Mouse (Mus musculus) intestine, embryonic 14.5 days (tissue): ENCODE measurements around the gene Zfp143. TPM values are rescaled to one million over a fixed set of nuclear protein-coding genes. Genes with fewer than 3 reads are reported as not detected.

Experiments used
- ATAC-seq: fragments of 200-750 bp; cut with Nextera tagmentation; replicated peaks from 2 replicates; pipeline ENCODE4 v1.8.0; 2017; ENCODE audit warnings: low read depth, moderate number of reproducible peaks, moderate TSS enrichment, moderate library complexity; ENCODE audit not compliant: low FRiP score, low TSS enrichment
- DNase-seq: peaks from one replicate; pipeline ENCODE4 v3.0.0-alpha.2; 2018; ENCODE audit warnings: low spot score
- H3K27ac ChIP-seq: fragments of 300-500 bp; sonication (generic); 2 replicates; pipeline ENCODE4 v1.5.1; 2014; ENCODE audit warnings: low read depth, mild to moderate bottlenecking, control low read depth
- H3K27me3 ChIP-seq: fragments of 300-500 bp; sonication (generic); replicated peaks from 2 replicates; pipeline ENCODE4 v1.6.1; 2014; ENCODE audit warnings: low read length, control low read depth; ENCODE audit not compliant: control insufficient read depth, insufficient read depth
- H3K36me3 ChIP-seq: fragments of 300-500 bp; sonication (generic); 2 replicates; pipeline ENCODE4 v1.6.1; 2014; ENCODE audit warnings: low read length, control low read depth; ENCODE audit not compliant: control insufficient read depth, insufficient read depth
- H3K4me1 ChIP-seq: fragments of 300-500 bp; sonication (generic); replicated peaks from 2 replicates; pipeline ENCODE4 v1.6.1; 2014; ENCODE audit warnings: low read length, control low read depth, mixed read lengths; ENCODE audit not compliant: control insufficient read depth, insufficient read depth
- H3K4me2 ChIP-seq: fragments of 300-500 bp; sonication (generic); 2 replicates; pipeline ENCODE4 v1.6.1; 2014; ENCODE audit warnings: low read length
- H3K4me3 ChIP-seq: fragments of 300-500 bp; sonication (generic); 2 replicates; pipeline ENCODE4 v1.5.1; 2014; ENCODE audit warnings: low read depth, low read length, control low read depth, mixed read lengths
- H3K9ac ChIP-seq: fragments of 300-500 bp; sonication (generic); 2 replicates; pipeline ENCODE4 v1.6.1; 2014; ENCODE audit warnings: mild to moderate bottlenecking, low read length
- H3K9me3 ChIP-seq: fragments of 300-500 bp; sonication (generic); 2 replicates; pipeline ENCODE4 v1.6.1; 2016; ENCODE audit warnings: low read length, control low read depth; ENCODE audit not compliant: control insufficient read depth
- WGBS: fragments of 180-500 bp; shearing (Covaris S2); extraction: QIAGEN DNeasy Blood & Tissue Kit; methylation state at CpG from one replicate; pipeline ENCODE4 v1.1.7; 2014; 5-methylcytosine and 5-hydroxymethylcytosine counted together
- polyA plus RNA-seq: library from polyadenylated mRNA; unstranded; fragments of >200 nt; fragmentation: Nextera tagmentation; extraction: Ambion mirVana; gene quantifications from 2 replicates; pipeline ENCODE4 v1.2.1, GENCODE M21; 2014

Zfp143 gene
- 18.6 and 20.1 TPM in 2 replicates for polyA plus RNA-seq

- H3K9me3 ChIP-seq, result no peaks in the 10 kb centered on the region
- peak; percentile 98 for ATAC-seq
- H3K27me3 ChIP-seq, result no peaks in the 10 kb centered on the region
- H3K4me3 ChIP-seq, result peak within 1 kb of the TSS; percentile 74
- H3K4me1 ChIP-seq, result peaks cover 15% of the 10 kb centered on the region
- H3K36me3 ChIP-seq, result peaks cover 25% of the 10 kb centered on the region
- under 1% methylated on average over 34 of the region's 34 CpGs for WGBS
- H3K9ac ChIP-seq, result peak within 1 kb of the TSS; percentile 99
- DNase-seq, result peak; percentile 100
- peak within 1 kb of the TSS; percentile 87 for H3K4me2 ChIP-seq
- peak within 1 kb of the TSS; percentile 100 for H3K27ac ChIP-seq
Observed at GRCm38 (mm10) chr7:110061199-110061751, at the start of gene Zfp143. Gene Zfp143 (plus strand): TSS chr7:110061217.

GRCm38 (mm10) chr7:110011417-110011816, 49.6 kb upstream of the Zfp143 start:
- Histone ChIP-seq H3K27ac (no peak overlapping the region), H3K4me1 (no peaks in the 10 kb centered on the region), H3K9me3 (no peaks in the 10 kb centered on the region), H3K27me3 (no peaks in the 10 kb centered on the region), H3K4me2 (no peak overlapping the region), H3K9ac (no peak overlapping the region), H3K36me3 (no peaks in the 10 kb centered on the region), H3K4me3 (no peak overlapping the region)
- WGBS, result 39% methylated on average over 1 of the region's 1 CpGs
- ATAC-seq (no peak), DNase-seq (no peak)

GRCm38 (mm10) chr7:110014272-110014671, 46.7 kb upstream of the Zfp143 start:
- WGBS, result 77% methylated on average over 5 of the region's 5 CpGs
- no peaks in the 10 kb centered on the region for H3K27me3 ChIP-seq
- no peaks in the 10 kb centered on the region for H3K4me1 ChIP-seq
- no peak overlapping the region for H3K4me3 ChIP-seq
- DNase-seq (no peak), ATAC-seq (no peak)
- H3K4me2 ChIP-seq, result no peak overlapping the region
- H3K9me3 ChIP-seq, result no peaks in the 10 kb centered on the region
- no peaks in the 10 kb centered on the region for H3K36me3 ChIP-seq
- no peak overlapping the region for H3K27ac ChIP-seq
- H3K9ac ChIP-seq, result no peak overlapping the region

- Histone ChIP-seq H3K9ac (peak within 1 kb of the TSS; percentile 99), H3K4me1 (peaks cover 8% of the 10 kb centered on the region), H3K4me2 (peak within 1 kb of the TSS; percentile 93), H3K27ac (peak within 1 kb of the TSS; percentile 92), H3K27me3 (no peaks in the 10 kb centered on the region), H3K4me3 (peak within 1 kb of the TSS; percentile 90), H3K36me3 (no peaks in the 10 kb centered on the region), H3K9me3 (no peaks in the 10 kb centered on the region)
- peak; percentile 94 for DNase-seq
- ATAC-seq, result peak; percentile 93
- WGBS, result under 1% methylated on average over 47 of the region's 48 CpGs
Observed at GRCm38 (mm10) chr7:110018117-110018630, 42.8 kb upstream of the Zfp143 start, which contains the start of gene Ipo7. Gene Ipo7 (plus strand): TSS chr7:110018274.

GRCm38 (mm10) chr7:110018631-110019482, 42.2 kb upstream of the Zfp143 start:
- H3K27me3 ChIP-seq, result no peaks in the 10 kb centered on the region
- H3K9ac ChIP-seq, result peak overlapping the region; percentile 99
- WGBS, result under 1% methylated on average over 42 of the region's 42 CpGs
- peaks cover 8% of the 10 kb centered on the region for H3K4me1 ChIP-seq
- H3K4me2 ChIP-seq, result peak overlapping the region; percentile 93
- ATAC-seq (peak; percentile 87), DNase-seq (peak; percentile 75)
- no peaks in the 10 kb centered on the region for H3K36me3 ChIP-seq
- peak overlapping the region; percentile 90 for H3K4me3 ChIP-seq
- H3K27ac ChIP-seq, result peak overlapping the region; percentile 92
- H3K9me3 ChIP-seq, result no peaks in the 10 kb centered on the region

GRCm38 (mm10) chr7:110023553-110023952, 37.5 kb upstream of the Zfp143 start:
- ATAC-seq, result no peak

GRCm38 (mm10) chr7:110026594-110026993, 34.4 kb upstream of the Zfp143 start:
- Histone ChIP-seq H3K27me3 (no peaks in the 10 kb centered on the region), H3K4me1 (no peaks in the 10 kb centered on the region), H3K4me2 (no peak overlapping the region), H3K9ac (no peak overlapping the region), H3K27ac (no peak overlapping the region), H3K4me3 (no peak overlapping the region), H3K36me3 (peaks cover 26% of the 10 kb centered on the region), H3K9me3 (peaks cover 2% of the 10 kb centered on the region; the same call in 1 of the 2 replicates)
- no peak for ATAC-seq
- DNase-seq, result no peak
- WGBS, result 78% methylated on average over 2 of the region's 2 CpGs

More at GRCm38 (mm10) chr7:110023553-110023952, 37.5 kb upstream of the Zfp143 start:
- peaks cover 8% of the 10 kb centered on the region for H3K4me1 ChIP-seq
- no peak overlapping the region for H3K9ac ChIP-seq
- WGBS, result 89% methylated on average over 1 of the region's 1 CpGs
- peaks cover 5% of the 10 kb centered on the region for H3K36me3 ChIP-seq
- no peaks in the 10 kb centered on the region for H3K27me3 ChIP-seq
- H3K27ac ChIP-seq, result no peak overlapping the region
- no peak for DNase-seq
- H3K4me2 ChIP-seq, result no peak overlapping the region
- H3K9me3 ChIP-seq, result peaks cover 2% of the 10 kb centered on the region; the same call in 1 of the 2 replicates
- H3K4me3 ChIP-seq, result no peak overlapping the region

- Histone ChIP-seq H3K4me3 (no peak overlapping the region), H3K9ac (no peak overlapping the region), H3K9me3 (peaks cover 2% of the 10 kb centered on the region; the same call in 1 of the 2 replicates), H3K4me2 (no peak overlapping the region), H3K27ac (no peak overlapping the region), H3K36me3 (peaks cover 48% of the 10 kb centered on the region), H3K27me3 (no peaks in the 10 kb centered on the region), H3K4me1 (no peaks in the 10 kb centered on the region)
- DNase-seq, result no peak
- ATAC-seq, result no peak
- 84% methylated on average over 1 of the region's 1 CpGs for WGBS
Observed at GRCm38 (mm10) chr7:110028826-110029225, 32.2 kb upstream of the Zfp143 start.
